Mouse (Mus musculus): ENCODE measurements around the gene Notum.

Notum gene

DNA sequence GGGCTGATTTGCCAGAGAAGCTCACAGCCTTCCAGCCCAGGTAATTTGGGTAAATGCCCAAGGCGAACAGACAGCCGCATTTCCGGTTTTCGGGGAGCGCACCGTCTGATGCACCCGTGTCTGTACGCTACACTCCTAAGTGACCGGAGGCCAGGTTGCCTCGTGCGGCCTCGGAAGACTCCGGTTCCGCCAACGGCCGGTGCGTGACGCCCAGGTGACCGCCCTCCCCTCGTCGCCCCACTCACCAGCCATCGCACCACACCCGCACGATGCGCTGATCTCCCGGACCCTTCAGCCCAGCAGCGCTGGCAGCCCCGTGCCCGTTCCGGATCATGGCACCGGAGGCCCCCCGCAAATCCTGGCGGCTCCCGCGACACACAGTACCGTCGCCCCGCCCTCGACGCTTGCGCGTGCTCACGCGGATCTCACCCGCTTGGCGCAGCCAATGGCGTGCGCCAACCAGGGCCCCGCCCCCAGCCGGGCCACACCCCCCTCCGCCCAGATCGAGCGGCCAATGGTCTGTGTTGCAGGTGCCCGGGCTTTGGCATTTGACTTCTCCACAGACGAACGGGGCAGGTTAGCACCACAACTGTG lies 43.4 kb downstream of the Notum start, which contains the start of gene Pcyt2:
Pcyt2 (minus strand) TSS at position 418 of the 594 bp plus-strand sequence.
- peak; percentile 94 for DNase-seq (ENCODE audit: low read depth, low spot score)

DNA sequence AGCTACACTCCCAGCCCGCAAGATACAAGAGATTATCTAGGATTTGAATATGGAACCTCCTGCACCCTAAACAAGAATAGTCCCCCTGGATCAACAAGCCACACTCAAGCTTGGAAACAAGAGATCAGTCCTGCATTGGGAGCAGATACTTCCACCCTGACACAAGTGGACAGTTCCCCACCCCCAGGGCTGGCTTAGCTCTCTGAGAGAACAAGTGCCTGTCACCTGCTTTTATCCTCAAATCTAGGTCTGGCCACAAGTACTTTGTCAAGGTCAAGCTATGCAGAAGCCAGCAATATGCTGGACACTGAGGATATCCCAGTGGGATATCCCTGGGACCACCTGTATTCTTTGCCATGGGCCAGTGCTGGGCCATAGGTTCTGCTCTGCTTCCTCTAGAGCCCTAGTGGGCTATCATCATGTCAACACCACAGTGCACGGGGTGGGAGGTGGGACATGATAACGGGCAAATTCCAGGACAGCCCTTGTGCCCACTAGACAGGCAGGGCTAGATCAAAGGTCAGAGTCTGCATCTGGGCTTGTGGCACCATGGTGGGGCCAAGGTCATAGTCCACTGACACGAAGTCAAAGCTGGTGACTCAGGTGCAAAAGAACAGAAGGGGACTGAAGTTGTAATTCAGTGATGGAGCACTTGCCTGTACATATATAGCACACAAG lies 44.2 kb downstream of the Notum start:
- DNase-seq (ENCODE audit: low read depth, low spot score), result no peak

DNA sequence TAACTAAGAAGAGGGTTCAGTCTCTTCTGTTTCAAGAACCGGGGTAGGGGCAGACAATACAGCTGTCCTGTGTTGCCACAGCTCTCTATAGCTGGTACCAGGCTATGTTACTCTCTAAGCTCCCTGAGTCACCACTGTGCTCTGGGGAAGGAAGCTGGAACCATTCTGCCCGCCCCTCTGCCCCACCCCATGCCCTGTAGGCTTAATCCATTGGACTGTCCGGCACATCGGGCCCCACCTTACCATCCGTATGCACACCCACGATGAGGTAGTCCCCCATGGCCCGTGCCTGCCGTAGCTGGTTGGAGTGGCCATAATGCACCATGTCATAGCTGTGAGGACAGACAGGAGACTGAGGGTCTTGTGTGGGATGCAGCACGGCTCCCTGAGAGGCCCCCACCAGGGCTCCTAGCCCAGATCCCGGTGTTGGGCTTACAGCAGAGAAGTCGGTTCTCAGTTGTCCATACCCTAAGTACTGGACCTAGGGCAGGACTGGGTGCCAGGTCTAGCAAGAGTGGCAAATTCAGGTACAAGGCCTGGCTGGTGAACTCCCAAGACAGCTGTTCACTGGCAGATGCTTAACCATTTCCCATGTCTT lies 45.3 kb downstream of the Notum start:
- no peak for DNase-seq (ENCODE audit: low read depth, low spot score)

DNA sequence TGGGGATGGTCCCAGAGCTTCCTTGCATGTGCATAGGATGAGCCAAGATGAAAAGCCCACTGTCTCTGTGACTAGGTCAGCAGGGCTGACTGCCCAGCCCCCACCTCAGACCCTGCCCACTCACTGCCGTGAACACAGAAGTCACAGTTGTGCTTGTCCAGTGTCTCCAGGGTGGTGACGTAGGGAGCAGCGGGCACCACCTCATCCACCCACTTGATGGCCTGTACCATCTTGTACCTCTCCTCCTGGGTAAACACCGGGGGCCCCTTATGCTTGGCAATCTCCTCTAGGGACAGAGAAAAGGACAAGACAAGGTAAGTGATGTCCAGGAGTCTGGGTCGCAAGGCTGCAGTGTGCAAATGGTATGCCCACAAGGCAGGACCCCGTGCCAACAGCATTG lies 45.8 kb downstream of the Notum start:
- no peak for DNase-seq (ENCODE audit: low read depth, low spot score)

DNA sequence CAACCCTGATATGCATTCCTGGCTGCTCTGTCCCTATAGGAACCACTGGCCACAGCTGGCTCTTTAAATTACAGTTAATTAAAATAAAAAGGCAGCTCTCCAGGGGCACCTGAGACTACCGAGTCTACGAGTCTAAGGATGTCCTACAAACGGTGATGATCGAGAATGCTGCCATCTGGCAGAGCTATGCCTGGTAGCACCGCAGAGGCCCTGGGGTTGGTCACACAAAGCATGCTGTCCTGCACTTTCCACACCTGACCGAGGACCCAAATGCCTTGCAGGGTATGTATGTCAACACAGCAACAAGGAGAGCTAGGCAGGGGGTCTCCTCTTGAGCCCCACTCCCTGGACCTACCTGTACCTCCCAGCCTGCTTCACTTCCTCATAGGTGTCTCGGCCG lies 47.0 kb downstream of the Notum start:
- DNase-seq (ENCODE audit: low read depth, low spot score), result no peak

DNA sequence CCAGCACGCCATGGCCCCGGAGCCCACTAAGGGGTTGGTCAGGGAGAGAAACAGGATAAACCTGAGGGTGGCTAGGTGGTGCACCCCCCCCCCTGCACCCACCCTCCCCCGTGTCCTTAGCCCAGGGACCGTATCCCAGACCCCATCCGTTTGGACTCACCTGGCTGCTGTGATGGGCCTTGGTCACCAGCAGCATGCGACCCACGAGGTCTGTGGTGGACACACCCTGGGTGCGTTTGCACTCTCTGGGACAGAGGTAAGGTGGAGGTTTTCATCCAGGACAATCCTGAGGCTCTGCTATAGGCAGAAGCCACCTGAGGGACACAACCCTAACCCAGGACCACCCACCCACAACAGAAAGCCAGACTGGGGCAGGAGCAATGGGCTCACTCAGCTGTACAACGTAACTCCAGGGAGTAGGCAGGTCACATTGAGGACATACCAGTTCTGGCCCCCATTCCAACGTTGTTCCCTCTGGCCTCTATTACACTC lies 47.4 kb downstream of the Notum start:
- DNase-seq (ENCODE audit: low read depth, low spot score), result no peak

DNA sequence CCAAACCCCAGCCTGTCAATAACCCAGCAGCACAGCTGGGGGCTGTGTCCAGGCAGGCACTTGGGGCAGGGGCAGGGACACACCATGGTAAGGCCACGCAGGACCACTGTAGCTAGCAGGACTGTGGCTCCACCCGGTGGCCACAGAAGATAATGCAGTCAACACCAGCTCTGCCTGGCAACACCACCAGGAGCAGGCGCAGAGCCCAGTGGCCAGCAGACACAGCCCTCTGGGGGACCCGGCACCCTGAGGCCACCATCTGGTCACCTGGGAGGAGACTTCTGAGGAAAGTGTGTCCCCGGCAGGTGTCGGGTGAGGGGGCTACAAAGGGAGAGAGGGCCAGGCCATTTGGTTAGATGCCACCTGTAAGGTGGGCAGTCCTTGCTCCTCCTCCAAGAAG lies 48.2 kb downstream of the Notum start:
- peak; percentile 72 for DNase-seq (ENCODE audit: low read depth, low spot score)

DNA sequence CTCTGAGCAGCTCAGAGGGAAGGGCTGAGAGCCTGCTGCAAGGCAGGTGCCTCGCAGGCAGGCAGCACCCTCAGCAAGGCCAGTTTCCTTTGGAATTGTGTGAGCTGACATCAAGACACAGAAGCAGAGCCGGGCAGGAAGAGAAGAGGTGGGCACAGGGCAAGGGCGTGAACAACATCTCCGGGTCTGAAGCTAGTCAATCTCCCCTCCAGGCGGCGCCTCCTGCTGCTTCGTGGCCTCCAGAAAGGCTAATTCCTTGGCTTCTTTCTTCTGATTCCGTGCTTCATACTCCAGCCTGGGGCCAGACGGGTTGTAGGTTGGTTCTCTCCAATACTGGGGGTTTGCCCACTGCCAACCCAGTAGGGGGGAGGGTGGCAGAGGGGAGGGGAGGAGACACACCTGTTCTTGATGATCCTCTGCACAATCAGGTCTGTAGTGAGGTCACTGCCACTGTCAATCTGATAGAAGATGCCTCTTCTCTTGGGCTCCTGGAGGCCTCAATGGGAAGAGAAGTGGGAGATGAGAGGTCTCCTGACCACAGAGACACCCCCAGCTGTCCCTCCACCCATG lies 50.4 kb downstream of the Notum start:
- DNase-seq (ENCODE audit: low read depth, low spot score), result no peak

DNA sequence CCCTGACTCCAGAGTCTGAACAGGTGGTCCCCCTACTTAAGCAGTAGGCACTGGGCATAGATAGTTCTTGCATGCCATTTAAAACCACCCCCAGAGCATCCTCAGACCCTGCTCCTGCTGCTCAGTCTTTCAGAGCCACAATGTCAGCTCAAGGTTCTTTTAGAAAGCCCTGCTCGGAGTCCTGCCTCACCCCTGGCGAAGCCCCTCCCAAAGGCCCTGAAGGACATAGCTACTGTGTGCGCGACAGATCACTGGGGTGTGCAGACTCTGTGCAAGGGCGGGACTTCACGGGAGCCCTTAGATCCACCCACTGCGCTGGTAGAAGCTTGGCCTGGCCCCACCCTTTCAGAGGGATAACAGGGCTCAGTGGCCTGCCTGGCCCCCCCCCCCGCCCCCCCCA lies 51.7 kb downstream of the Notum start:
- DNase-seq (ENCODE audit: low read depth, low spot score), result no peak

DNA sequence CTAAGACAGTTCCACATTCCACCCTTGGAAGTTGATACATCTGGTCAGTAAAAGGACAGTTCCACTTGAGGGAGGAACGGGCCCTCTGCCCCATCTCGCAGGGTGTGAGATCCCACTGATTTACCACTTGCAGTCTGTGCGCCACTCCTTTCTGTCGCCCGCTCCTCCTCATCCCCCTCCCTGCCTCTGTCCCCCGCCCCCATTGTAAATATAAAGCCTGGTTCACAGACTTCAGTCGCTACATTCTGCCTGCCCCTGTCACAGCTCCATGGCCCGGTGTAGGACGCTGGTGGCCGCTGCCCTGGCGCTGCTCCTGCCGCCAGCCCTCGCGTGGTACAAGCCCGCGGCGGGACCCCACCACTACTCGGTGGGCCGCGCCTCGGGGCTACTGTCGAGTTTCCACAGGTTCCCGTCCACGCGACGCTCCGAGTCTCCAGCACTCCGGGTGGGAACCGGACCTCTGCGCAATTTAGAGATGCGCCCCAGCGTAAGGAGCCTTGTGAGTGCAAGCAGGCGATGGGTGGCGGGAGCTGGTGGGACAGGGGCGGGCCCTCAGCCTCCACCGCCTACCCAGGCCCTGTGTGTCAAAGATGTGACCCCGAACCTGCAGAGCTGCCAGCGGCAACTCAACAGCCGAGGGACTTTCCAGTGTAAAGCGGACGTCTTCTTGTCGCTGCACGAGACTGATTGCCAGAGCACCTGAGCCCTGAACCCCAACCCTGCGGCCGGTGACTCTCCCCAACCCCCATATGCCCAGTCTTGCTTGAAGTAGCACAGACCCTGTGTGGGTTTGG lies 52.5 kb downstream of the Notum start, which contains the start of gene Npb:
Npb (plus strand) TSS at position 237 of the 794 bp plus-strand sequence.
- no peak for DNase-seq (ENCODE audit: low read depth, low spot score)

DNA sequence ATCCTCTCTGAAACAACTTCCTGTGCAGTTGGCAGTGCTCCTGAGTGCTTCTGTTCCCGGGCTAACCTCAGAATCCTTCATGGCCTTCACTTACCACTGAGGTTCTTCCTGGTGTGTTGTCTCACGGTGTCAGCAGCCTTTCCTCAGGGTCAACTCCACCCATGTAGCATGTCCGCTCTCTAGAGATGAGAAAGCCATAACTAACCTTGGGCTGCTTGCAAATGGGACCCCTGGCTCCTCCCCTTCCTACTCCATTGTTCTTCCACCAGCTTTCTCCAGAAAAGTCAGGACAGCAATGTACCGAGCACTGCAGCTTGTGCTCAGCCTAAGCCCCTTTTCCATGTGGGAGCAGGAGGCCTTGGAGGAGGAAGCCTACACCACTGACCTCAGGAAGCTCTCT lies 54.2 kb downstream of the Notum start:
- no peak for DNase-seq (ENCODE audit: low read depth, low spot score)

DNA sequence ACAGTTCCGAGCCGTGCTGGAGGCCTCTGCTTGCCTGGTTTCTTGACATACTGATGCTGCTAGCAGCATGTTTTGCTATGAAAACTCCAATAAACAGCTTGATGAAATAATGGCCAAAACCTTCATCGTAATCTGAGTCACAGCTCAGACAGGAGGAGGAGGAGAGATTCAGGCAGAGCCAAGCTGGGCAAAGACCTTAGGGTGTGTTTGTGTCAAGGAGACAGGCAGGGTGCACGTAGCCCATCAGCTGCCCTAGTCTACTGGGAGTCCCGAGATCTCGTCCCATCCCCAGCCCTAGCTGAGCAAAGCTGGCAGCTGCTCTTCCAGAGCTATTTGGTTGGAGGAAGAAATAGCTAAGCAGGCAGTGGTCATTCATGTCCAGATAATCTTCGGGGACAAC lies 55.3 kb downstream of the Notum start:
- DNase-seq (ENCODE audit: low read depth, low spot score), result no peak

All from mesoderm, embryonic 11.5 days (tissue).